Mouse (Mus musculus) hematopoietic stem cell, adult 5-6 weeks (primary cell): ENCODE results near the gene Sec22b. TPM values are rescaled to one million over a fixed set of nuclear protein-coding genes. Genes with fewer than 3 reads are reported as not detected.

Experiments used
- ATAC-seq, 2 experiments: fragments of 125-278 bp in 1 of 2; replicated peaks in 1 of 2; 2 replicates each; pipeline ENCODE4 v1.8.0; 2016 to 2017; ENCODE audit warnings: inconsistent platforms in 2 of 2, mild to moderate bottlenecking in 2 of 2, moderate number of reproducible peaks in 2 of 2, low read depth in 1 of 2, moderate TSS enrichment in 1 of 2; ENCODE audit not compliant: low FRiP score in 2 of 2, poor library complexity in 2 of 2, severe bottlenecking in 2 of 2, insufficient read depth in 1 of 2, low TSS enrichment in 1 of 2
- total RNA-seq: library from RNA; stranded (forward); fragments of 172-1452, 232-1000 nt; gene quantifications from 2 replicates; pipeline ENCODE4 v1.2.3, GENCODE M21; 2017

The Sec22b gene
- total RNA-seq, 1 experiment from 2014 or later, result 44.5 TPM

GRCm38 (mm10) chr3:97890205-97890604 lies 10.8 kb upstream of the Sec22b start:
- ATAC-seq, result no peak

GRCm38 (mm10) chr3:97894695-97895094 lies 6.3 kb upstream of the Sec22b start:
- ATAC-seq, result no peak; a peak in 1 of 4 replicates

GRCm38 (mm10) chr3:97898381-97898780 lies 2.6 kb upstream of the Sec22b start:
- ATAC-seq, result no peak

- ATAC-seq, result no peak
Measured at GRCm38 (mm10) chr3:97901586-97901985, 596 bp downstream of the Sec22b start.

GRCm38 (mm10) chr3:97909737-97910136 lies 8.7 kb downstream of the Sec22b start:
- ATAC-seq, result no peak

- ATAC-seq, result no peak
Measured at GRCm38 (mm10) chr3:97911093-97911492, 10.1 kb downstream of the Sec22b start.

GRCm38 (mm10) chr3:97915081-97915480 lies 14.1 kb downstream of the Sec22b start:
- no peak for ATAC-seq

GRCm38 (mm10) chr3:97918885-97919550 lies 18.0 kb downstream of the Sec22b start:
- no peak; a peak in 1 of 4 replicates for ATAC-seq

- no peak for ATAC-seq
Measured at GRCm38 (mm10) chr3:97925246-97925645, 24.3 kb downstream of the Sec22b start.

- ATAC-seq, result no peak
Measured at GRCm38 (mm10) chr3:97927322-97927721, 26.3 kb downstream of the Sec22b start.

- peak in 1 of 2 experiments; percentile 12; a peak in 1 of 4 replicates for ATAC-seq
Measured at GRCm38 (mm10) chr3:97928968-97929858, 28.2 kb downstream of the Sec22b start.

GRCm38 (mm10) chr3:97930141-97930786 lies 29.3 kb downstream of the Sec22b start:
- ATAC-seq, result no peak

- no peak for ATAC-seq
Measured at GRCm38 (mm10) chr3:97930787-97931158, 29.8 kb downstream of the Sec22b start.

GRCm38 (mm10) chr3:97931310-97931885 lies 30.4 kb downstream of the Sec22b start:
- ATAC-seq, result peak; percentile 29 to 30; a peak in 3 of 4 replicates

- ATAC-seq, result peak; percentile 78 to 88
Measured at GRCm38 (mm10) chr3:97932131-97932530, 31.1 kb downstream of the Sec22b start.

- ATAC-seq, result no peak
Measured at GRCm38 (mm10) chr3:97932771-97933170, 31.8 kb downstream of the Sec22b start.

GRCm38 (mm10) chr3:97933251-97933650 lies 32.3 kb downstream of the Sec22b start:
- ATAC-seq, result peak; percentile 27 to 28; a peak in 2 of 4 replicates

- ATAC-seq, result no peak
Measured at GRCm38 (mm10) chr3:97933811-97934210, 32.8 kb downstream of the Sec22b start.
